Mouse (Mus musculus) small intestine, adult 2 months (tissue): ENCODE results near the gene Asdurf.

Source experiments
- CTCF ChIP-seq: fragments of 200-500 bp; IDR thresholded peaks from 2 replicates; pipeline ENCODE4 v1.5.1; 2012; ENCODE audit warnings: low read depth, mild to moderate bottlenecking, control low read depth, inconsistent platforms, low read length, moderate library complexity, mixed read lengths; ENCODE audit not compliant: insufficient replicate concordance, insufficient read length; ENCODE audit errors: extremely low read depth
- POLR2A ChIP-seq: fragments of 200-500 bp; IDR thresholded peaks from 2 replicates; pipeline ENCODE4 v1.6.1; 2012; ENCODE audit warnings: low read depth, mild to moderate bottlenecking, control low read depth, inconsistent platforms, low read length, moderate library complexity

- TF ChIP-seq CTCF, result no peak
- no peak for TF ChIP-seq POLR2A
Measured at GRCm38 (mm10) chr1:53384085-53384688, 31.8 kb upstream of the Asdurf start.
